Mouse (Mus musculus): ENCODE data around the gene Gpbp1l1.

Gene Gpbp1l1

DNA sequence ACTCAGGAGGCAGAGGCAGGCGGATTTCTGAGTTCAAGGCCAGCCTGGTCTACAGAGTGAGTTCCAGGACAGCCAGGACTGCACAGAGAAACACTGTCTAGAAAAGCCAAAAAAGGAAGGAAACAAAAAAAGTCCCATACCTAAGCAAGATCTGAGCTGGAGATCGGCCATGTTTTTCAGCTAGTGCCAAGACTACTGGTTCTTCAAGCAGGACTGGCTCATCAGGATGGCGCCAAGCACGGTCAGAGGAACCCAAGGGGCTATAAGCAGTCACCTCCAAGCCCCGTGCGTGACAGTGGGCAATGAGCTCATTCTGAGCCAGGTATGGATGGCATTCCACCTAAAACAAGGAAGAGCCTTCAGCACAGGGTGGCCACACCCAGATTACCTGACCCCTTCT, 81.4 kb downstream of the Gpbp1l1 start:
- no peak for DNase-seq

DNA sequence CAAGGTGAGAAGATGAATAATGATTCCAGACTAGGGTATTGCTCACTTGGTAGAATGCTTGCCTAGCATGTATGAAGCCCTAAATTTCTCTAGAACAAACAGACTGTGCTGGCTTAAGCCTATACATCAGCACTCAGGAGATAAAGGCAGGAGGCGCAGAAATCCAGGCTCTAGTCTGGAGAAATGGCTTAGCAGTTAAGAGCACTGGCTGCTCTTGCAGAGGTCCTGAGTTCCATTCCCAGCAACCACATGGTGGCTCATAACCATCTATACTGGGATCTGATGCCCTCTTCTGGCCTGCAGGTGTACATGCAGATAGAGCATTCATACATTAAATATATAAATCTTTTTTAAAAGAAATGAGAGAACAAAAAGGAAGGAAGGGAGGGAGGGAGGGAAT, 84.6 kb downstream of the Gpbp1l1 start:
- no peak for DNase-seq
